Mouse (Mus musculus) erythroblast, adult 5-6 weeks (primary cell): ENCODE results near the gene Csrp3. TPM values are rescaled to one million over a fixed set of nuclear protein-coding genes. Genes with fewer than 3 reads are reported as not detected.

Experiments used
- ATAC-seq: replicated peaks from 2 replicates; pipeline ENCODE4 v1.8.0; 2016; ENCODE audit warnings: moderate number of reproducible peaks, mild to moderate bottlenecking, moderate TSS enrichment, inconsistent platforms; ENCODE audit not compliant: poor library complexity, low FRiP score, severe bottlenecking
- total RNA-seq, 2 experiments: library from RNA; stranded (forward) in 1 of 2; stranded (reverse) in 1 of 2; fragments of 150-400 nt in 1 of 2; fragments of 200-764, 138-1000 nt in 1 of 2; gene quantifications; 2 replicates each; pipeline versions ENCODE4 v1.2.3 to v1.2.4; 2015 to 2017; ENCODE audit warnings: low replicate concordance in 2 of 2

Csrp3 gene
- total RNA-seq (2015; ENCODE audit: low replicate concordance), result 6.7 and 11.0 TPM in 2 replicates
- total RNA-seq (2017; ENCODE audit: low replicate concordance), result 3.0 TPM in 1 of 2 replicates, not detected in the other

DNA sequence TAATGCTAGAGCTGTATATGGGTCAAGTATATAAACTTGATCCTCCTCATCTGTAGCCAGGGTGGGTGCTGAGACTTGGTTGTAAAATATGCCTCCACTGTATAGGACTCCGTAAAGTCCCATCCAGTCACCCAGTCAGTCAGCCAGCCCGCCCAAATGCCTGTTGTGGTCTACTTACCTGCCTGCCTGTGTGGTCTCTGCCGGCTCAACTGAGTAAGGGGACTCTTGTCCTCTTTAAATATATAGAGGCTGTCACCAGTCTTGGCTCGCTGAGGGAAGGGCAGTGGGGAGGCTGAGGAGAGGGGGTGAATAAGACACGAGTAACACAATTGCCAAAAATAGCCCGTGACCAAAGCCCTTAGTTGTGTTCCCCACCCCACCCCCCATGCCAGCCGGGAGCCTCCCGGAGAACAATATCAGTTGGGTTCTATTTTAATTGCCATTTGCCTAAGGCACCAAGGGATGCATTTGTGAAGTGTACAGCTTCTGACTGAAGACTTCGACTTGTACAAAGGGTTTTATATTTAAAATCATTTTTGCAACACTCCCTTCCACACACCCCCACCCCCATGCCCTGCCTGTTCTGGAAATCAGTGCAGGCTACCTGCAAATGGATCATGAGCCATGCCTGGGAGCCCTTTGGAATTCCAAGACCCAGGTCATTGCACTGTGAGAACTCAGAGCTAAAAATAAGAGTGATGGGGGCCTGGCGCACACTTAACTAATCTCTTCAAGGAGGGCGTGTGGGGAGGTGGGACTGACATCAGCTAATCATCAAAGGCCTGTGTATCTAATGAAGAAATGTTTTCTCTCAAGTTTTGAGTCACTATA, at the start of gene Csrp3:
Gene Csrp3 (minus strand): TSS at position 214 of the 831 bp plus-strand sequence.
- no peak for ATAC-seq

DNA sequence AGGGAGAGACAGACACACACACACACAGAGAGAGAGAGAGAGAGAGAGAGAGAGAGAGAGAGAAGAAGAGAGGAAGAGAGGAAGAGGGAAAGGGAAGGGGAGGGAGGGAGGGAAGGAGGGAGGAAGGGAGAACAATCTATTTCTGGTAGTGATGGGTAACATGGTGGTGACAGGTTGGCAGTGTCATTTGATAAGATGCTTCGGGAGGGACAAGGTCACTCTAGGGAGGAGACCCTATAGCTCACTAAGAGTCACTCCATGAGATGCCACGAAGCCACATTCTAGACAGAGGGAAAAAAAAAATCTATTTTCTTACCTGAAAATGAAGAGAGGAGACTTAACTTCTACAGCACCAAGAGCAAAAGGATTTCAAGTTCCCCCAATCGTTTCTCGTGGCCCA, 48.2 kb upstream of the Csrp3 start:
- no peak for ATAC-seq

DNA sequence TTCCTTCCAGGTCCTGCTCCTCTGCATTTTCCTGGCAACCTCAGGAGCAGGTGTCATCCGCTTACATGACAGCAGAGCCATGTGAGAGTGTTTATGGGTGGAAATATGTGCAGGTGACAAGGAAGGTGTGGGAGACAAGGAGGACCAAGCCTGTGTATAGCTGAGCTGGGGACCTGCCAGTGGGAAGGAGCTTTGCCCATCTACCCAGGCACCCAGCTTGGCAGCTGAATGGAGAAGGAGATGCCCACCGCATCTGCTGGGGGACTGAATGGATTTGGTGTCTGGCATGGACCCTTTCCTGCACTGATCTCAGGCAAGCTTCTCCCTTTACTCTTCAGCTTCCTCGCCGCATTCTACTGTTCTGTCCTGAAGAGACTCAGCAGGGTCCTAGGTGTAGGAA, 47.6 kb upstream of the Csrp3 start:
- no peak for ATAC-seq

DNA sequence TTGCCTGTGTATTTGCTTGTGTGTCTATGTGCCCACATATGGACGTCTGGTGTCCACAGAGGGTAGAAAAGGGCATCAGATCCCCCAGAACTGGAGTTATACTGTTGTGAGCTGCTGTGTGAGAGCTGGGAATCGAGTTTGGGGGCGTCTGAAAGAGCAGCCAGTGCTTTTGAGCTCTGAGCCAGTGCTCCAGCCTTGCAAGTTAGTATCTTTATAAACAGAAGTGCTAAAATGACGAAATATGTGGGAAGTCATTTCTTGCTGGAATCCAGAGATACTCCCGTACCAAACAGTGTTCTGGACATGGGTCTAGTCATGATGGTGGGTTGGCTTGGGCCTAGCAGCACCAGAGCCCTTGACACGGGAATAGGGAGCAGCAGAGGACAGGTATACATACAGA, 46.9 kb upstream of the Csrp3 start:
- 0 out of 2 replicates have a peak, but pooled peaks have one; percentile 7 for ATAC-seq

DNA sequence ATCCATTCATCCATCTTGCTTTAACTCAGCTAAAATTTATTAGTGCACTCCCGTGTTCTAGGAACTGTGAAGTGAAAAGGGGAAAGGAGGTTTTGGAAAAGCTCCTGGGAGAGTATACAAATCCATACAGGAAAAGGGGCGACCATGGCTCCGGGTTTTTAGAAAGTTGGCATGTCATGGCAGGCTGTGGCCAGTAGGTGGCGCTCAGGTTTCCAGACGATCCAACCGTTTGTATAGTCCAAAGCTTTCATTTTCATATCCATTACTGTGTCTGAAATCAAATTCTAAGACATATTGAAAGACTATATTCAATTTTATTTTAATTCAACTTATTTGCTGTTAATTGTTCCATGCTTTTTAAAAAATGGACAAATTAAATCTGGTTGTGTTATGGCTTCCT, 46.3 kb upstream of the Csrp3 start:
- ATAC-seq, result peak; percentile 70

DNA sequence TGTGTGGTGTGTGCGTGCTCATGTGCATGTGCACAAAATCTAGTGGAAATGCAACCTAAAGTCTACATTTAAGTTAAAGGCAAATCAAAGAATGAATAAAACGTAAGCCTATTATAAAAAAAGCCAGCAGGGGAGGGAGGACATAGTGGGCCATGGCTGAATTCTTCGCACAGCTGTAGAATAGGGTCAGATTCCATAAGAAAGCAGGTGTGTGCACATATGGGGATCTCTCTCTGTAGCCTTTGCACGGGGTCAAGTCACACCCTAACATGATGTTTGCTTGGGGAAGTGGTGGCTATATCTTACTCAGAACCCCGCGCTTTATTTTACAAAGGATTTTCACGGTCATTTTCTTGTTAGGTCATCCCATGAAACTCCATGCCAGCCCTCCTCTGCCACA, 45.3 kb upstream of the Csrp3 start:
- no peak for ATAC-seq

DNA sequence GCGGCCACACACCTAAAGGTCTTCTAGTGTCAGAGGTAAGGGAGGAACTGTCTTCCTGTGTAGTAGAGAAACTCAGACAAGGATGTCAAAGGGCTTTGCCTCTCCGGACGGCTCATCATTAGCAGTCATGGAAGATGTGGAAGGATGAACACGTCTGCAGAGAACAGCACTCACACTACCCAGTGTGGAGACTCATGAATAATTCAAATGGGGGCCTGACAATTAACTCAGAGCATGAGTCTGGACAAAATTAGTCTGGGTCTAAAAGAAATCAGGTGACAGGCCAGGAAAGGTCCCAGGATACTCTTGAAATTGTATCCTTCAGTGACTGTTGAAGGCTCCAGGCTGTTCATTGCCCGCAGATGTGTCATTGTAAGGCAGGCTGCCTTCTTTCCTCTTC, 43.2 kb upstream of the Csrp3 start:
- ATAC-seq, result no peak

DNA sequence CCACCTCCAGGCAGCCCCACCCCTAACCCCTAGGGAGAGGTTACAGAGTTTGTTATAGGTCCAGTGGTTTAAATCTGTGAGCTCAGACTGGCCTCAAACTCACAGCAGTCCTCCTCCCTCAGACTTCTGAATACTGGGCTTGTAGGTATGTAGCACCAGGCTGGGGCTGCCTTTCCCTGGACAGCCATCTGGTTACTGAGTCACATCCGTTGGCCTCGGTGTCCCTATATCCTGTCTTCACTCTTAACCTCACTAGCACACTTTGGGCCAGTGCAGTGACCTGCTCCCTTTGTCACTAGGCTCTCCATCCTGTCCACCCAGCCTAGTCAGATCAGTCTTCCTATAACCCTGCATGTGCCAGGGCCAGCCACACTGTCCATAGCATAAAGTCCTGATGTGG, 40.9 kb upstream of the Csrp3 start:
- no peak for ATAC-seq

DNA sequence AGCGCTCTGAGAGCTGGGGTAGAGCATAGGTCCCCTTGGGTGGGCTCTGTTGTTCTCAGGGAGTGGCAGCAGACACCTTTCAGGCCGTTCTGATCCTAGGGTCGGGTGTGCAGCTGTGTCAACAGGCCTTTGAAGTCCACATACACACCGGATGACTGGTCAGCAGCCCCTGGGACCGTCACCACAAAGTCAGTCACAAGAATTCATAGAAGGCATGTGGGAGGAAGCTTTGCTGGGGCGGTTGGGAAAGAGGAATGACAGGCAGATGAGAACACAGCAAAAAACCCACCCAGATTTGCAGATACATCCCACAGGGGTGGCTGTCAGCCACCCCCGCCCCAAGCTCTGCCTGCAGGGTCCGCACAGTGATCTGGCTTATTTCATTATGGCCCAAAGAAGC, 40.1 kb upstream of the Csrp3 start:
- no peak for ATAC-seq

DNA sequence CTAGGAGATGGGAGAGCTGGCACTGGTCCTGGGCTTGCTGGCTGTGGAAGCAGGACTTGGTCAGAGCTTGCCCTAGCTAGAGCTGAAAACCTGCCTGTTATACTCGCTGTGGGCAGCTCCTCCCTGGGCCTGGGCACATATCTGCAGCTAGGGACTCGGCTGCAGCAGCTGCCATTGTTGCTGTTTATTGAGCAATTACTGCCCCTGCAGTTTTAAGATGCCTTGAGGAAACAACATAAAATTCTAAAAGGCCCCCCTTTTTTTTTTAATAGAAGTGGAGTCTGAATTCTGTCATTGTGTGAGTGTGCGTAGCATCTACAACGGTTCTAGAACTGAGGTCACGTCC, 36.4 kb upstream of the Csrp3 start:
- no peak for ATAC-seq

DNA sequence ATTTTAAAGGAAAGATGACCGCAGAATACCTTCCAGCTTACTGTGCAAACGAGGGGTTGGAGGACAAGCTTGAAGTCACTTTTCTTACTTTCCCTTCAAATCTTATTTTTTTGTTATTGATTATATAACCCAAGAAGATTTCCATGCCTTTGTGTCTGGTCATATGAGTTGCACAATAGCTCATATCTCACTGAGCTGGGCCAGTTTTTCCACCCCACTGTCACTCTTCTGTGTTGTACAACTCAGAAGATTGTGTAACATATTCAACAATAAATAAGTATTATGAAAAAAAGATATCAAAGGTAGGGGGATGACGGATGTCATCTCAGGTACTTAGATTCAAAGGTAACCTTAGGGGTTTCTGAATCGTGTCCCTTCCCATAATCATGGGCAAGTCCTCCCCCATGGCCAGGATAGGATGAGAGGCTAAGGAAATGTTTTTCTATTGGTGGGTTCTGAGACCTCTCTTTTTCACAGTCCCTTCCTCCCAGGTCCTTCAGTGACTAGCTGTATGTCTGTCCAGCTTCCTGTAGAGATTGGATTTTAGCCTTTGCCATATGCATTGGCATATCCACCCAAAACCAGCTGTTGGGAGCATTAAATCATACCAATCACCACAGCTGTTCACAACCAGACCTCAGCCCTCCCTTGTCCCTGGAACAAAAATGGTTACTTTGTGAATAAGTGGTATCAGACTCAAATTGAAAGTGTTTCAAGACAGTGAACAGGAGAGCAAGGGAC, 35.9 kb upstream of the Csrp3 start:
- no peak for ATAC-seq

DNA sequence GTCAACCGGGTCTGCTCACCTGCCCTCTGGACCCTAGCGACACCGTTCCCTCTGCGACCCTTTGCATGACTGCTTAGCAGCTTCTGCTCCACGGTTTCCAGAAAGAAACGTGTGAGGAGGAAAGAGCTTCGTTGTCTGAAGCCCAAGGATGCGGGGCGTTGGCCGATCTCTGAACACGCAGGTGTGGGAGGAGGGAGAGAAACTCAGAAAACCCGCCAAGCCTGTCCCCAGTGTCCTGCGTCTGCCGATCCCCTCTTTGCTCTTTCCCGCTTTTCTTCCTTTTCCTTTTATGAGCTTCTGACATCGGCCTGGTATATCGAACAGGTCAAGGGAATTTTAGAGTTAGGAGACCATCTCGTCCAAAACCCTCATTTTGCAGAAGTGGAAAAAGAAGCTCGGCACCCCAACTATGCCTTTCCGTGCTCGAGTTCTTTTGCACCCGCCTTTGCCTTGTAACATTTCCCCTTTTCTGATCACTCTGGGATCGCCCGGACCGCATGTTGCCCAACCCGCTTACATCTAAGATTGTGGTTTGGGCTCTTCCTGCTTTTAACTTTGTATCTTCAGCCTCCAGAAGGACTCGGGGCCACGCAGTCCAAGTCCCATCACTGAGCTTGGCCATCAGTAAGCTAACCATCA, 34.3 kb upstream of the Csrp3 start:
- ATAC-seq, result peak; percentile 48

DNA sequence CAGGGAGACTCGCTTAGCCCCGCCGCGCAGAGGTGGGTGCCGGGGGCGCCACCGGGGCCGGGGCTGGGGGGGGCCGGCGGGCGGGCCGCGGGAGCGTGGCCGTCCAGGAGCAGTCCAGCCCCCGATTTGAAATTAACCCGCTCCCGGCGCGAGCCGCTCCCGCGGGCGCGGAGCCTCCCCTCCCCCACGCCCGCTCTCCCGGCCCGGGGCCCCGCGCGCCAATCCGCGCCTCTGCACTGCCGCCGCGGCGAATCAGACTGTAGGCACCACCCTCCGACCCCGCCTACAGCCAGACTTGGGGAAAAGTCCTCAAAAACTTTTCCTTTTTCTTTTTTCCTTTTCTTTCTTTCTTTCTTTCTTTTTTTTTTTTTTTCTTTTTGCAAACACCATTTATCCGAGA, 33.7 kb upstream of the Csrp3 start, which contains the start of gene E2f8:
Gene E2f8 (minus strand): TSS at position 111 of the 400 bp plus-strand sequence.
- peak; percentile 62 for ATAC-seq

DNA sequence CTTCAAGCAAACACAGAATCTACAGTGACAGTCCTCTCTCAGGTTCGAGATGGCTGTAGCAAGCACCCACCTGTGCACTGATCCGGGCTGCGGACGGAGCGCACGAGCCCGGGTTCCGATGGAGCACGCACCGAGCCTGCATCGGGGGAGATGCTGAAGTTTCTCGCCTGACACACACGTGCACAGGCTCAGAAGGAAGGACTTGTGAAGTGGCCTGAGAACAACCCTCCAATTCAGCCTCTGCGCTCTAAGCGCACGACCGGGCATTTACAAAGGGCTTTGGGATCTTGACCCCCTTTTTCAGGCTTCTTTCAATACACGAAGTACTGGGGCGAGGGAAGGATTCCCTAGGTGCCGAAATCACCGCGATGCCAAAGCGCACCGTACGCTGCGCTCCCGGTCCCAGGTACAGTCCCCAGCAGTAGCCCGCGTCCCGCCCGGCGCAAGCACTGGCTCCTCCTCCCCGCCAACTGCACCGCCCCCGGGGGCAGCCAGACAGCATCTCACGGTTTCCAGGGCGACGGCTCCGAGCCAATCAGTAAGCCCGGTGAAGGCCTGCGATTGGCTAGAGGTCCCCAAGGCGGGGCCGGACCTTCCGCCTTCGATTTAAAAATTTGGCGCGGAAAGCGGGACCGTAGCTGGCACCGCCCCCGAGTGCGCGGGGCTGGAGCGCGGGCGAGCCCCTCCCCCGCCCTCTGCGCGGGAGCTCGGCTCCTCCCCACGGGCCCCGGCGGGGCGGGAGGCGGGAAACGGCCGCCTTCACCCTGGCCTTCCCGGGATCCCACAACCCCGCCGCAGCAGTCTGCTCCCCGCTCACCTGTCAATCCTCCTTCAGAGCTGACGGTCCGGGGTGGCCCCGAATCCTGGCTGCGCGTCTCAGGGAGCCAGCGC, 33.0 kb upstream of the Csrp3 start:
- peak; percentile 86 for ATAC-seq

DNA sequence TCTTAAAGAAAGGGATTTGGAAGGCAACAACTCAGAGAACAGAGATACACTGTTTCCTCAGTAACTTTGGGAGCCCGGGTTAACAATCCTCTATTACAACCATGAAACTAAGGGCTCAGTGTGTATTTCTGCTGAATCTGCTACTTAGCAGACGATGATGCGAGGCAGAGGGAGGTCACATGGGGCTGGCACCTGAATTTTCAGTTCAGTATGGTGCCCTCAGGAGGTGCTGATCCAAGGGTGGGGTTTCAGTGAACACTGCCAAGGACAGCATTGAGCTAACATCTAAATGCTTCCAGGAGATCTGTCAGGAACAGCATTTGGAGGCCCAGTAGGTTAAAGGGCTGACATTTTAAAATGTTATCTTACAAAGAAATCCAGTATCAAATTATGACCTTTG, 31.7 kb upstream of the Csrp3 start:
- ATAC-seq, result 0 out of 2 replicates have a peak, but pooled peaks have one; percentile 30

DNA sequence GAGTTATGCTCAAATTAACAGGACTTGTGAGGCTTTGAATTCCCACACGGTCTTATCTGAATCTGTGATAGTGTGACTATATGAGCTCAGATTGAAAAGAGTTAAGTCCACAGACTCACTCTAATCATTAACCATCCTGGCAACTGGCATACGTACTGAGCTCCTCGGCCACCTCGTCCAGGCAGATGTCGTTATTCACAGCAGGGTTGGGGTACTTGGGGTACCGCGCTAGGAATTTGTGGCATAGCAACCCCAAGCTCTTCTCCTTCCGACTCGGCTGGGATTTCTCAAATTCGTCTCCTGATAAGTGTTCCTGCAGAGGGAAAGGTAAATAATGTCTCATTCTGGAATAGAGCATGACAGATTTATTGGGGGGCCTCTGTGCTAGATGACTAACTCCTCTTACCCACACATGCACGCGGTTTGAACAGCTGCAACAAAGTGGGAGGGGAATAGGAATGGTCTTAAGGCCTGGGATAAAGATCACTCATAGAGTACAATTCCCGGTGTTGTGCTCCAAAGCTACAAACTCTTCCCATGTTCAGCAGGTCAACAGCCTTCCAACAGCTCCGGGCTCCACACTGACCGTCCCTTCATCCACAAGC, 30.1 kb upstream of the Csrp3 start:
- ATAC-seq, result no peak

DNA sequence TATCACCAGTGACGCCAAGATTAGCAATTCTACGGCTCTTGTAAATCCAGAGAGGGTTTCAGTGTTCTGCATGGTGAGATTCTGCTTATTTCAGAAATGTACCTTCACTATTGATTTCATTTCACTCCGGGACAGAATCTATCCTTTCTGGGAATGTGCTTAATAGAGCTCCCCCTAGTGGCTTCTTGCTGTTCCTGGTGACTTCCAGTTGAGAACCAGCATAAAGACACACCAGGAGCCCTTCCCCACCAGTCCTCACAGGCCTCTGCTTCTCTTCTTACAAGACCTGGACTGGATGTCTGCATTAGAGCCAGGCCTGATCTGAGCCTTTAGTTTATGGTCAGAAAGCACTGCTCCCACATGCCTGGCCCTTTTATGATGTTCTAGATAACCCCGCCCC, 28.7 kb upstream of the Csrp3 start:
- no peak for ATAC-seq

DNA sequence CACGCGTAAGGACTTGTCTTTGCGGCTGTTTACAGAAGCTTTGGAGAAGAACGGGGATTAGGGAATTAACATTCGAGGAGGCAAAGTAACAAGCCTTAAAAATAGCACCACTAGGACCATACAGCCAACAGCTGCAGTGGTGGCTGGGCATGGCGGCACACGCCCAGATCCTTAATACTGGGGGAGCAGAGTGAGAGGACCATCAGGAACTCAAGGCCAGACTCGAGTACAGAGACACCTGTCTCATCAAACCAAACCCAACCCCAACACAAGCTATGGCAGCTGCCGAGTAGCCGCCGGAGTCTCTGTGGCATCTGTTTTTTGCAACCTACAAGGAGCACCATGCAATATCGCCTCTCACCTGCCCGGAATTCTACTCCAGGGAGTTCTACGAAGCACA, 27.3 kb upstream of the Csrp3 start:
- no peak for ATAC-seq

DNA sequence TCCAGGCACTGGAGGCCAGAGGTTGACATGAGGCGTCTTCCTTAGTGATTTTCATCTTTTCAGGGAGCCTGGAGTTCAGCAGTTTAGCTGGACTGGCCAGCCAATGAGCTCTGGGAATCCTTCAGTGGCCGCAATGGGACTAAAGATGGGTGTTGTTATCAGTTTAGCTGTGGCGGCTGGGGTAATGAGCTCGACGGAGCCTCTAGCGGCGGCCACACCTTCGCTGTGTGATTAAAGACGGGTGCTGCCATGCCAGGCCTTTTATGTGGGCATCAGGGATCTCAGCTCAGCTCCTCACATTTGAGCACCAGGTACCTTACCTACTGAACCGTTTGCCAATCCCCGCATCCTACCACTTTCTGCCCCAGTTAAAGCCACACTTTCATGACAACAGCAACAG, 23.5 kb upstream of the Csrp3 start:
- ATAC-seq, result peak; percentile 59; the same call in 1 of the 2 replicates
